Comparison of ENCODE assay signal across 8 mouse cellular contexts in the genomic region with DNA sequence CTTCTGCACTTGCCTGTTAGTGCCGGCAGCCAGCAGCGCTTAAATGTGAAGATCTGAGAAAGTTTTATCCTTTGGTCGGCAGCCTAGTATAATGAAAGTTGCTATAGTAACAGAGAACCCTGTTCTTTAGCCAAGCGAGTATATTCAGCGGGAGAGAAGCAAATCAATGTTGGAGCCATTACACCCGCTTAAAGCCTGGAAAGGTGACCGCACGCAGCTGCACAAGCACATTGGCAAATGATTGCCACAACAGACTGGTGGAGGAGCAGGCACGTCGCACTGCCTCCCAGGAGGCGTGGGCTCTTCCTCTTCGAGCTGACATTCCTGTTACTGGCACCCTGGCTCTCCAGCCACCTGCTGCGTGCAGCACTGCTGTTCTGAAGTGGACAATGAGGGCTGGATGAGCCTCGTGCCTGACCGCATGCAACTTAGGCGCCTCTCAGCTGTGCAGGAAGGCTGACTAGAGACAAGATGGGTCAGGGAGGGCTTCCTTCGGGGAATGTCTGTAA.
DNase-seq lines count a peak whose midpoint lies in the region; ATAC-seq and TF ChIP-seq lines count a peak whose summit lies in the region.

No protein-coding gene starts in this region.

- TF ChIP-seq CTCF in layer of hippocampus, adult 2 months (conservative IDR thresholded peaks at IDR 0.05): no peak

- H3K9me3 ChIP-seq in forebrain, embryonic 13.5 days (replicated peaks): no peaks in the 10 kb centered on the region
- no peaks in the 10 kb centered on the region for H3K9me3 ChIP-seq in neural tube, embryonic 12.5 days

- peak overlapping the region; percentile 49 for H3K4me2 ChIP-seq in forebrain, embryonic 13.5 days
- peak overlapping the region; percentile 48 for H3K4me2 ChIP-seq in neural tube, embryonic 12.5 days (replicated peaks)

- DNase-seq in layer of hippocampus, adult 2 months (ENCODE audit: low spot score in 2 of 2): peak in 1 of 2 experiments; percentile 54
- DNase-seq in layer of hippocampus, postnatal 25 days (ENCODE audit: extremely low spot score in 1 of 2, low spot score in 1 of 2): no peak
- DNase-seq in kidney, postnatal 14 days: peak; percentile 35
- no peak for DNase-seq in embryo, embryonic 10 days (ENCODE audit: low spot score)
- DNase-seq in adipocyte (ENCODE audit: low spot score): no peak
- no peak for DNase-seq in B cell, adult 2 months

- peak; percentile 66 for ATAC-seq in forebrain, embryonic 13.5 days
- ATAC-seq in neural tube, embryonic 12.5 days (ENCODE audit: low FRiP score, low read depth): peak; percentile 25

- H3K36me3 ChIP-seq in forebrain, embryonic 13.5 days (ENCODE audit: poor library complexity, severe bottlenecking): no peaks in the 10 kb centered on the region
- no peaks in the 10 kb centered on the region for H3K36me3 ChIP-seq in neural tube, embryonic 12.5 days

- H3K4me3 ChIP-seq in layer of hippocampus, adult 2 months: peak overlapping the region; percentile 5; the same call in 1 of the 2 replicates
- H3K4me3 ChIP-seq in forebrain, embryonic 13.5 days: peak overlapping the region; percentile 3
- H3K4me3 ChIP-seq in neural tube, embryonic 12.5 days: no peak overlapping the region

- WGBS in forebrain, embryonic 13.5 days: 9% methylated on average over 17 of the region's 17 CpGs
- WGBS in neural tube, embryonic 12.5 days: 31% methylated on average over 17 of the region's 17 CpGs

- peak overlapping the region; percentile 36 for H3K27ac ChIP-seq in layer of hippocampus, adult 2 months
- H3K27ac ChIP-seq in forebrain, embryonic 13.5 days: peak overlapping the region; percentile 60
- H3K27ac ChIP-seq in neural tube, embryonic 12.5 days: no peak overlapping the region

- no peaks in the 10 kb centered on the region for H3K27me3 ChIP-seq in forebrain, embryonic 13.5 days
- H3K27me3 ChIP-seq in neural tube, embryonic 12.5 days (replicated peaks): no peaks in the 10 kb centered on the region

- H3K9ac ChIP-seq in forebrain, embryonic 13.5 days: peak overlapping the region; percentile 48
- no peak overlapping the region for H3K9ac ChIP-seq in neural tube, embryonic 12.5 days

- H3K4me1 ChIP-seq in forebrain, embryonic 13.5 days: peaks cover 22% of the 10 kb centered on the region
- peaks cover 9% of the 10 kb centered on the region for H3K4me1 ChIP-seq in neural tube, embryonic 12.5 days
